Mouse (Mus musculus) c-Kit-negative CD71-positive TER-119-positive erythroid progenitor cells, embryonic 14.5 days (primary cell): Measurements from ENCODE around the gene Tmpo.
A peak's percentile ranks its signal among the peaks of the same experiment; 100 is the strongest.
"Not testable (repeated sequence)": the region's sequence is repeated elsewhere in the genome, so short reads cannot be mapped to it uniquely, and the experiment has no call there.

ENCODE experiments used
- DNase-seq: peaks from one replicate; pipeline ENCODE4 v3.0.0-alpha.2; 2013; ENCODE audit warnings: low read depth, low spot score

Gene Tmpo

DNA sequence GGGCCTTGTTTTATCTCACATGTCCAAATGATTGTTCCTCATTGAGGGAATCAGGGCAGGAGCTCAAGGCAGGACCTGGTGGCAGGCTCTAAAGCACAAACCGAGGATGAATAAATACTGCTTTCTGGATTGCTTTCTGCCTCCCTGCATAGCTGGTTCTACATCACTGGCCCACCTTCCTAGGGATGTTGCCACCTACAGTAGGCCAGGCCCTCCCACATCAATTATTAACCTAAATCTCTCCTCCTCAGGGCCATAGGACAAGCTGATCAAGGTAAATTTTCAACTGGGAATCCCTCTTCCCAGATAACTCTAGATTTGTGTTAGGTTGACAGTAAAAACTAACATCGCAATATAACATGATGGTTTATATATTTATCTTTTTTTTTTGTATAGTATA lies 4.6 kb upstream of the Tmpo start:
- no peak for DNase-seq

DNA sequence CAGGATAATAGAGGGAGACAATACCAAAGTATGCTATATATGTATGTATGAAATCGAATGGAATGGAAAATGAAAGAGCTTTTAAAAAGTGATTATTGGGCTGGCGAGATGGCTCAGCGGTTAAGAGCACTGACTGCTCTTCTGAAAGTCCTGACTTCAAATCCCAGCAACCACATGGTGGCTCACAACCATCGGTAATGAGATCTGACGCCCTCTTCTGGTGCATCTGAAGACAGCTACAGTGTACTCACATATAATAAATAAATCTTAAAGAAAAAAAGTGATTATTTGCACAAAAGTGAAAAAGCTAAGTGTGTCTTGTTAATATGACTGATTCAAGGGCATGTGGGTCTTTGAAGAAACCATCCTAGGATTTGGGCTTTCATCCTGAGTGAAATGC lies 3.8 kb upstream of the Tmpo start:
- not testable (repeated sequence) for DNase-seq

DNA sequence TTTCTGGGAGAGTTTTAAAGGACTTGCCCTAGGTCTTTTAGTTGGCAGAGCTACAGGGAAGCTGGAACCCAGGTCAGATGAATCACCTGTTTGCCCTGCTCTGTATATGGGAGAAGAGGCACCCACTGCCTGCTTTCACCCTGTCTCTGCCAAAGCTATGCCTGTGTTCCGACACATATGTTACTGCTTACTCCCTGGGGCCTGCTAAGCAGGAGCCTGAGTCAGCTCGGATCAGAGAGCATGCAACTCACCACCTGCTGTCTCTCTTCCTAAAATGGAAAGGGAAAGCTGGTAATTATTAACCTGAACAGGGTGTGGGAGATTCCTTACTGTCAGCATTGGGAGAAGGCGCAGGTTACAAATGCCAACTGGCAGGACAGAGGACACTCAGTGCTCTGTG lies 2.2 kb upstream of the Tmpo start:
- DNase-seq: no peak

DNA sequence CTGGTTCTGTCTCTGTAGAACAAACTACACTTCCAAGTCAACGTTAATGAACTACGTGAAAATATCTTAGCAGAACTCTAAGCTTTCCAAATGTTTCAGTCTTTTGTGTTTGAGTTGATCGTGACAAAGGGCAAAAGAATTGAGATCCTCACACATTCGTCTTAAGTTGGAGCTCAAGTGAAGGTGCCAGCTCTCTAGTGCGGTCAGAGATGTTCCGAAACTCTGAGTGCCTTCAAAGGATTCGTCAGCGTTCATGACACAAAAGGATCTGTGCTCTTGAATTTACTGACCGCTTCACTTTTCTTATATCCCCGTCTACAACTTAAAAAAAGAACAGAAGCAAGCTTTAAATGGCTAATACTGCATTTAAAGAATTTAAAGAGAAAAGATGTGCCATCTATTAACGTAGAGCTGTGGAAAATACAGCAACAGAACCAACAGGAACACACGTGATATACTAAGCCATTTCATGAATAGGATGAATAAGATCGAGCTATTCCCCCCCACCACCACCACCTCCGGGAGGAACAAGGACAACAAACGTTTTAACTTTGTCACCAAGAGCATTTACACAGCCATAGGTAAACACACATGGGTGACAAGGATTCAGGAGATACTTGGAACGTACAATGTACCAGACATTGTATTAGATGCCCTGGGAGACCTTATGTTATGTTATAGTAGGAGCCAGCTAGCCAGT lies 1.3 kb upstream of the Tmpo start:
- DNase-seq: no peak

- peak; percentile 92 for DNase-seq
These were observed 560 bp upstream of the Tmpo start for GRCm38 (mm10) chr10:91181461-91182288.

GRCm38 (mm10) chr10:91180301-91180700 lies 814 bp downstream of the Tmpo start:
- no peak for DNase-seq

GRCm38 (mm10) chr10:91179834-91180233 lies 1.3 kb downstream of the Tmpo start:
- DNase-seq: no peak

- DNase-seq: no peak
These were observed 3.9 kb downstream of the Tmpo start for GRCm38 (mm10) chr10:91177201-91177600.

DNA sequence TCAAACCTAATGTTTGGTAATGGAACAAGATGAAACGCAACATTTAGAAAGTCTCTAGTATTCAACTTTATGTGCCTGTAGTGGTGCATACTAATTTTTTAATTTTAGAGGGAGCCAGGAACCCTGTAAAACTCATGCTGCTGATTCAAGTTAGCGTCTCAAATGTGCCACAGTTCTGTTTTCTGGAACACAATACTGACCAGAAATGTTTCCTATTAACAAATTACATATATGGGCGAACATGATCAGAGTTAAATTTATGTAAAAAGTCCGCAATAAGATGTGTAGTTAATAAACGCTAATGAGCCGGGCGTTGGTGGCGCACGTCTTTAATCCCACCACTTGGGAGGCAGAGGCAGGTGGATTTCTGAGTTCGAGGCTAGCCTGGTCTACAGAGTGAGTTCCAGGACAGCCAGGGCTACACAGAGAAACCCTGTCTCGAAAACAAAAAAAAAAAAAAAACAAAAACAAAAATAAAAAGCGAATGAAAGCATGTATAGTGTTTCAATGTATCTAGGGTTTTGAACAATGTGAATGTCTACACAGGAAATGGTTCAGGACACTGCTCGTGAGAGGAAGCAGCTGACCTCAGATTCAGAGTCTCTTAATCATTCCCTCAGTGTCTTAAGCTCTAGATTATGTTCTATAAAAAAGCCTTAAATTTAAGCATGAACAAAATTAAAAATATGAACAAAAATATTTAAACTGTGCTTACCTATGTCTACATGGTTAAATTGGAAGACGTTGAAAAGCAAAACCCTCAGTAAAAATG lies 8.6 kb downstream of the Tmpo start:
- no peak for DNase-seq

GRCm38 (mm10) chr10:91171455-91172328 lies 9.4 kb downstream of the Tmpo start:
- DNase-seq: peak; percentile 90

DNA sequence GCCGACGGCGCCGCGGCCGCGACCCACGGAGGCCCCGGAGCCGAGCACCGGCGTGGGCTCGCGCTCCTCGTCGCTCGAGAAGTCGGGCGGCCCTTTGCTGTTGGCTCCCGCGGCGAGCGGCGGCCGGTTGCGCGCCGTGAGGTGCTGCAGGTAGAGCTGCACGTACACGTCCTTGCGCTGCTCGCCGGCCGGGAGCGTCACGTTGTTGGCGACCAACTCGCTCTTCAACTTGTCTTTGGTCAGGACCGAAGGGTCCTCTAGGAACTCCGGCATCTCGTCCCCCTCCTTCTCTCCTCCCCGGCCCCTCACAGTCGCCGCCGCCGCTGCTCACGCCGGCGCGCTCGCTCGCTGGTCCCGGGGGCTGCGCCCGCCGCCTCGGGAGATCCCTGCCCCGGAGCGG lies 10.1 kb downstream of the Tmpo start:
- no peak for DNase-seq

GRCm38 (mm10) chr10:91170143-91170941 lies 10.8 kb downstream of the Tmpo start:
- DNase-seq: peak; percentile 86

DNA sequence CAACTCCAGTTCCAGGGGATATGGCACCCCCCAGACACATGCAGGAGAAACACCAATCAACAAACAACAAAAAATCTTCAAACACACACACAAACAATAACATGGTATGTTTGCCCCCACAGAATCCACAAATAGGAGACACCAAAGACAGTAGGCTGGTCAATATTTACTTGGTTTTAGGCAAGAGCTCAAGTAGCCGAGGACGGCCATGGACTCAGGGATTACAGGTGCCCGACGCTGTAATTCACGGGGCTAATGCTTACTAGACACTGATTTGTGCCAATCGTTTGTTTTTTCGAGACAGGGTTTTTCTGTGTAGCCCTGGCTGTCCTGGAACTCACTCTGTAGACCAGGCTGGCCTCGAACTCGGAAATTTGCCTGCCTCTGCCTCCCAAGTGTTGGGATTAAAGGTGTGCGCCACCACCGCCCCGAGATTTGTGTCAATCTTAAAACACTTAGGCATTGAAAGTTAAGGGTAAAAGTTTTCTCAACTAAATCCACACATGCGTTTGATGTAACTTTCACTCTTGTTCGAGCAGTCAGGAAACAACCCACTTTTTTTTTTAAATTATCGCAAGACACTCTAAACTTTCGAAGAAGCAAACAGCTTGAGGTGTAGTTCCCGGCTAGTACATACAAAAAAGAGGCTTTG lies 11.6 kb downstream of the Tmpo start:
- DNase-seq: no peak

DNA sequence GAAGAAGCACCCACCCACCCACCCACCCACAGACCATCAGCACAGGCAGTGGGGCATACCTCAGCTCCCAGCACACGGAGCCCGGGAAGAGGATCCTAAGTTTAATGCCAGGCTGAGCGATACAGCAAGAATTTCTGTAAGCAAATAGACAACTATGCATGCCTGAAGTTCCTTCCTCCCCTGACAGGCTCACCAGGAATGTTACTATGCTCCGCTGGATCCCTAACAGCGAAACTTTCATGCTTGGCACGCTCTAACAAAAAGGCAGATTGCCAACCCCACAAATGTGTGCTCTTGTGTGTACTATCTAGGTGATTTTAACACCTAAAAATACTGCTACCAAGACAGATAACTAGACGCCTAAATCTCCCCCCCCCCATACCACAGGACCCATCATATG lies 13.8 kb downstream of the Tmpo start:
- DNase-seq: no peak

DNA sequence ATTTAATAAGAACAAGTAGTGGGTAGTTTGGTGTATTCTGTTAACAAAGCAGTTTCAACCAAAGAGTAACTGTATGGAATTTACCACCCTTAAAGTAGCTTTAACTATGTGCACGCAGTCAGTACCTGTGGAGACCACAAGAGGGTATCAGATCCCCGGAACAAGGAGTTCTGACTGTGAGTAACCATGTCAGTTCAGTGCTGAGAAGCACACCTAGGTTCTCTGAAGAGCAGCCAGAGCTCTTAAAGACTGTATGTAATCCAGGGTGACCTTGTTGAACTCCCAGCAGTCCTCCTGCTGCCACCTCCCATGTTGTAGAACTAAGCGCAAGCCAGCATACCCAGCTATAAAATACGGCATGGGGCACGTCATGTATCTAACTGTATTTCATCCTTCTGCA lies 14.2 kb downstream of the Tmpo start:
- DNase-seq: no peak

GRCm38 (mm10) chr10:91165850-91166249 lies 15.3 kb downstream of the Tmpo start:
- DNase-seq: no peak

DNA sequence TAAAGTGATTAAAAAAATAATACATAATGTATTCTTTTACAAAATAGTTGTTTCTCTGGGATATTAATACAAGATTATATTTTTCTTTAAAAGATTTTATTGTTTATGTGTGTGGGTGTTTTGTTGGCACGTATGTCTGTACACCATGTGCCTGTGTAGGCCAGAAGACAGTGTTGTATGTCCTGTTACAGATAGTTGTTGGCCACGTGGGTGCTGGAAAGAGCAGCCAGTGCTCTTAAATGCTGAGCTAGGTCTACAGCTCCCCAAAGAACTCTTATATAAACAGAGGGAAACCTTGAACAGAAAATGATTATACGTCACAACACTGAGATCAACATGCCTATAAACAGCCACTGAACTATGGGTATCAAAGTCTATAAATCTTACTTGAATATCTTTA lies 16.6 kb downstream of the Tmpo start:
- DNase-seq: no peak

DNA sequence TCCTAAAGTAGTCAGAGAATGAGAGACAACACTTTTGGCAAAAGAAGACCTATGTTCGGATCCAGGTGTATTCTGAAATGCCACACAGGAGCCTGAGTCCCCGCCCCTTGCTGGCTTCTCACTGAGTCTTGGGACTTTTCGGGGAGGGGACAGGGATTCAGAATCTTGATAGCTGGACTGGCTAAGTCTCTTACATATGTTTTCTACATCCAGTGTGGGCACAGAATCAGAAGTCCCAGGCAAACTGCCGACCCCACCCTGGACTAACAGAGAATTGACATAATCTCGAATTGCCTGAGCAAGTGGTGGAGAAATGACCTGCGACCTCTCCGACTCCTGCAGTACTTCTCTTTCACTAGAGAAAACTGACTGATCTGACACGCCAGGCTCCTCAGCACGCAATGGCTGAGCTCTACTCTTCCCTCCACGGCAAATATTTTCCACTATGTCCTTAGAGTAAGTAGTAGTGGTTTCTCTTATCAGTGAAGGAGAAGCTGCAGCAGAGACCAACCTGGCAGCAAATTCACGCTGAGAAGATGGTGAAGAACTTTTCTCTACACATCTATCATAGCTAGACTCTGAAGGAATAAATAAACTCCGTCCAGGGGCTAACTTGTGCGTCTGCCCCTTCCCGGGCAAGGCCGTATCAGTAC lies 18.5 kb downstream of the Tmpo start:
- DNase-seq: no peak

DNA sequence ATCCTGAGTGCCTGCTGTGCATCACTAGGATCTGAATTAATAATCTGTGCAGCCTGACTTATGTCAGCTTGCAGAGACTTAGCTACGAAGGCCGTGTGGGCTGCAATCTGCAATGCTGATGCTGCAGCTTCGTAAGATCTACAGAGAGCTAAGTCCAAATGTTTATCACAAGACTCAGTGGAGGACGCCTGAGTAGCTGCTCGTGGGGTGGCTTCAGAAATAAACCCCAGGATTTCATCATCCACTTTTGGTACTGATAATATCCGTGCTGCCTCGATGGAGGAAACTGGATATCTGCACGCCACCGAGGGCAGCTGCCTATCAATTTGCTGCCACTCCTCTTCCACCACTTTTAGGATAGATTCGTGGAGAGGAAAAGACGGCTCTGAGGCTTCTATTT lies 19.0 kb downstream of the Tmpo start:
- no peak for DNase-seq

DNA sequence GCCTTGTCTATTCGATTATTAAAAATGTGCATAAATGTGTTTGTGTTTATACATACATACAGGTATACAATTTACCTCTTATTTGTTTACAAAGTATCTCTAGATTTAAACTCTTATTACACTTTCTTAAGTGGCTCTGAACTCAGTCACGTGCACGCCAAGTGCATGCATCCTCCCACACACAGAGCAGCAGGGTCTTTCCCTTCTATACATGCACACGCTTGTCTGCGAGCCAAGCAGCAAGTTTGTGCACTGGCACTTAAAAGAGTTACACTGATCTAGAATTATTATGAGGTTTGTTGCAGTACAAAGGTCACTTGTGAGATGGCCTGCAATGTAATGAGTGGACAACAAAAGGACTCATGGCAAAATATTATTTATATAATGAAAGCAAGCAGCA lies 20.1 kb downstream of the Tmpo start:
- DNase-seq: no peak
